Mouse (Mus musculus): ENCODE measurements around the gene Acap2. TPM values are rescaled to one million over a fixed set of nuclear protein-coding genes. Genes with fewer than 3 reads are reported as not detected.

Gene Acap2
- total RNA-seq, 2 experiments from 2014 or later: 9.0 to 10.0 TPM

DNA sequence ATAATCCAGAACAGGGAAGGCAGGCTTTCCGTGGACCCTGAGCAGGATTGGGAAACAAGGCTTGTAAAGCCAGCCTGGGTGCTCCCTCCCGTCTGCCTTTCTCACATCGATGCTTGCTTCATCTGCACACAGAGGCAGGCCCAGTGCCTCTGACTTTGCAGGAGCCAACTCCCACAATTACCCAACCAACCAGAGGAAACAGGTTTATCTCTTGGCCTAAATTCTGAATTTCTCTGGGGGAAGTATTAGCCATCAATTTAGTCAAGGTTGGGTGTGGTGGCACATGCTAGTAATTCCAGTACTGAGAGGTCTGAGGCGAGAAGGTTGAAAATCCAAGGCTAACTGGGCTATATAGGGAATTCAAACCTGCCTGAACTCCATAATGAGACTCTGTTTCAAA, 9.4 kb upstream of the Acap2 start:
- DNase-seq: no peak
- intact Hi-C loops (cut with DNase I): no loop called here

DNA sequence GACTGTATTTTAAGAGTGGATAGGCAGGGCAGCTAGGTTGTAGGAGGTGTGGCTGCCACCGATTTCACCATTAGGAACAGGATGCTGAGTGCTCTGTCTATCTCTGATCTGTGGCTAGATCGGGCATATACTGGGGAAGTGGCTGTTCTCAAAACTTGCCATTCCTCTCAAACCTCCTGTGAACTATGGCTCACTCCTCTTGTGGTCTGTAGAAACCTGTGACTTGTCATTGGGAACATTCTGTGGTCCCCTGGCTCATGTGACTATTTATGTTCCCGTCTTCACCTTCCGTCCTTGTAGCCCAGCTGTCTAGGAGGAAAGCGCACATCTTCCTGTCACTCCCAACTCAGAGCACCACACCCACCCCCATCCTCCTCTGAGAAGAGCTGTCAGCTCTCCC, 8.9 kb upstream of the Acap2 start:
- no peak for DNase-seq
- intact Hi-C loops (cut with DNase I): no loop called here

DNA sequence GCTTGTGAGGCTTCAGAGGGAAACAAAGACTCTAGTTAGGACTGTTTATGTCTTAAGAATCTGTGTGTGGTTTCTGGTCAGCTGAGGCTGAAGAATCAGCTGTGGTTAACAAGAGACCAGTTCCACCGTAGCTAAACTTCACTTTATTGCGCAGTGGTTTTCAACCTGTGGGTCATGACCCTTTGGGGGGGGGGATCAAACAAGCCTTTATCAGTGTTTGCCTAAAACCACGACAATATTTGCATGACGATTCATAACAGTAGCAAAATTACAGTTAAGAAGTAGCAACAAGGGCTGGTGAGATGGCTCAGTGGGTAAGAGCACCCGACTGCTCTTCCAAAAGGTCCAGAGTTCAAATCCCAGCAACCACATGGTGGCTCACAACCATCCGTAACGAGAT, 4.7 kb upstream of the Acap2 start:
- no peak for DNase-seq
- intact Hi-C loops (cut with DNase I): no loop called here

DNA sequence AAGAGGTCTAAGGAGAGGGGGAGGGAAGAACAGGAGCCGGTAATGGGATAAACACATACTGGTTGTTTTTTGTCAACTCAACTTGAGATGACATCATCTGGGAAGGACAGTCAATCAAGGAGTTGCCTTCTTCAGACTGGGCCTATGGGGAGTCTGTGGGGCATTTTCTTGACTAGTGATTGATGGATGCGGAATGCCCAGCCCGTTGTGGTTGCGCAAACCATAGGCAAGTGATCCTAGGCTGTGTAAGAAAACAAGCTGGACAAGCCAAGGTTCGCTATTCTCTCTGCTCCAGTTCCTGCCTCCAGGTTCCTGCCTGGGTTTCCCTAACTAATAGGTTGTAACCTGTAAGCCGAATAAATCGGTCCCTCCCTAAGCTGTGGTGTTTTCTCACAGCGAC, 4.1 kb upstream of the Acap2 start:
- intact Hi-C loops (cut with DNase I): no loop called here
- no peak for DNase-seq

DNA sequence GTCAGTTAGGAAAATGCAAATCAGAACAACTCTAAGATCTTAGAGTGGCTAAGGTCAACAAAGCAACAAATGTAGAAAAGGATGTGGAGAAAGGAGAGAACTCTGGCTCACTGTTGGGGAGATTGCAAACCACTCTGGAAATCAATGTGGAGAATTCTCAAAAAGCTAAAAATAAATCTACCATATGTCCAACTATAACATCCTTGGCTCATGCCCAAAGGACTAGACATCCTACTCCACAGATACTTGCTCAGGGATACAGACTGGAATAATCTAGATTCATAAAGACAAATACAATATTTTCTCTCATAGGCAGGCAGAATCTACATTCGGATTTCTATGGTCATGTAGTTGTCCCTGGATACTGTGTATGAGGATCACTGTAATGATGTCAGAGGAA, 3.2 kb upstream of the Acap2 start:
- intact Hi-C loops (cut with DNase I): loop anchor here (5.0 kb wide), 1 partner anchor 148 kb away; no protein-coding TSS in a partner anchor
- DNase-seq: no peak

DNA sequence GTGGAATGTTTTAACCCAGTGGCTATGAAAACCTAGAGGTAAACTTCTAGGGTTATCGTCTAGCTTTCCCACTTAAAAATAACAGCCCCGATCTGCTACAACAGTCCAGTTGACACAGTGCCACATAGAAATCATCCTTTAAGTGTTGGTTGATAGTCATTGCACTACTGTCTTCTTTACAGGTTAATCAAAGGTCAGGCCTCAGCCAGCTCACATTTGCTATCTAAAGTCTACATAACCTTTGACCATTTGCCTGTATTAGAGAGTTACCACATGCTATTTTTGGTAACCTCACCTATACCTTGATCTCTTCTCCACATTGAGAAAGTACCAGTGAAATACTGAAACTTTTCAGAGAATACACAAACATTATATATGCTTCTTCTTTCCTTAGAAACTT, 659 bp upstream of the Acap2 start:
- DNase-seq: no peak
- intact Hi-C loops (cut with DNase I): loop anchor here (5.0 kb wide), 1 partner anchor 151 kb away; no protein-coding TSS in a partner anchor

DNA sequence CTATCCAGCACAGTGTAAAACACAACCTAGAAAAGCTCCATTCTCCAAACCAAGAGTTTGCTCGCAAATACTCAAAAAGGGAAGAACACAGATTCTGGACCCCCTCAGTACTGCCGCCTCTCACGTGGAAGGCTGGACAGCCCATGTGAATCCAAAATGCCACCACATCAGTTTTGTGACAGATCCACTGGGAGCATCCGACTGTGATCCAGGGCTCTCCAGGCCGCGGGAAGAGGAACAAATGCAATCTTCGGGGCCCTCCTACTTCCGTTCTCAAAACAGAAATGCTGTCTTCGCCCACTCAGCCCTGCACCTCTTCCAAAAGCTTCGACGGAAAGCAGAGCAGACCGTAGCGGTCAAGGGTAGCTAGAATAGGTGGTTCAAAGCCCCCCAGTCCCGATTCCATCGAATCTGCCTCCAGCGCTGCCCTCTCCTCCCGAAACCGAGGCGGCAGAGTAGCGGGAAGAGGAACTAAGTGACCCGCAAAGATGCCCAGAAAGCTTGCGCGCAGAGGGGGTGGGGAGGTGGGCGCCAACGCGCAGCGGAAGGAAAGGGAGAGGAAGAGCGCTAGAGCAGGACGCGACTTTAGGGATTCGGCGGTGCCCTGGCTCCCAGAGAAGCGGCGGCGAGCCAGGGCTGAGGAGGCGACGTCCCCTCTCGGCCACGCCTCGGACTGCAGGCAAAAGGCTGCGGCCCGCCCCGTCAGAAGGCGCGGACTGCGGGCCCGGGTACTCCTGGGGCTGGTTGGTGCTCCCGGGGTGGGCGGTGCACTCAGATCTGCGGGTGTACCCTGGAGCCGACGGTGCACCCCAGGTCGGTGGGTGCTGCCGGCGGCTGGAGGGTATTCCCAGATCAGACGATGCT, 887 bp downstream of the Acap2 start:
- DNase-seq: peak; percentile 55 to 56
- intact Hi-C loops (cut with DNase I): loop anchor here (5.0 kb wide), 1 partner anchor 152 kb away; no protein-coding TSS in a partner anchor

DNA sequence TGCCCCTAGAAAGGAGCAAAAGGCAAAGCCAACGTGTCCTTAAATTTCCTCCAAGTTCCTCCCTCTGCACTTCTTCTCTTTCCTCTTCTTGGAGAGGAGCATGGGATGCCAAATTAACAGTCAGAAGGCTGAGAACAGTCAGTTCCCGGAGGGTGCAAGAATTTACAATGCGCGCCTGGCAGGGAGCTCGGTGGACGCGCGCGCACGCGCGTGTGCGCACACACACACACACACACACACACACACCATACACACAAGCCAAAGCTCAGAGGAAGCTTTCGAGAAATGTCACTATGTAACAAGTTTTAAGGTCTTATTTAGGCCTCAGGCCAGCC, 1.5 kb downstream of the Acap2 start:
- intact Hi-C loops (cut with DNase I): no loop called here
- peak; percentile 23 to 40 for DNase-seq

DNA sequence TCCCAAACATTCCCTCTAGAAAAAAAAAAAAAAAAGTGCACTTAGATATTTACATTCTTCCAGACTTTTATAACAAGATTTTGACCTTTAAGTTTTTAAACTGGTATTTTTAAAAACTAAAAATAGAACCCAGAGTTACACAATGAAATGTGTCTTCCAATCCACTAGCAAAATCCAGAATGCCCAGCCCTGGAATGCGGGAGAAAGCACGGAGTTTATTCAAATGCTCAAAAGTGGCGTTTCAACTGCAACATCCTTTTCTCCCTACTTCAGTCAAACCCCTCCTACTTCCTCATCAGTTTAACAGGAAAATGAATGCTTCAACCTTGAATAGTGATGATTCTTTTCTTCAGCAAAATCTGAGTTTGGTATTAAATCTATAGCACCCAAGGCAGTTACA, 4.1 kb downstream of the Acap2 start:
- no peak for DNase-seq
- intact Hi-C loops (cut with DNase I): no loop called here

DNA sequence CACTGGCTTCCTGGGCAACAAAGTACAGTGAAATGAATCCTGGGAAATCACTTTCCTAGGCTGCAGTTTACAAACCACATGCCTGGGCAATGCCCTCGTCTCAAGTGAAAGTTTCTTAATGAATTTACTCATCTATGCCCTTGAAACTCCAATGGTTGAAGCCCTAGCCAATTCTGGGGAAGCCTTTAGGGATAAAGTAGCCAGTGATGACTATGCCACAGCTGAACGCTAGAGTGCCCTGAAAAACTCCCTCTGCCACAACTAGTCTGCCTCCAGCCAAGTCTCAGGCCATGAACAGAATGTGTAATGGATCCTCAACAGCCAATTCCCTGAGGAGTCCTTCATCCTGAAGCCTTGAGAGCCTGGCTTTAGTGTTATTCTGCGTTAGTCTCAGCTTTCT, 8.5 kb downstream of the Acap2 start:
- DNase-seq: no peak
- intact Hi-C loops (cut with DNase I): no loop called here

DNA sequence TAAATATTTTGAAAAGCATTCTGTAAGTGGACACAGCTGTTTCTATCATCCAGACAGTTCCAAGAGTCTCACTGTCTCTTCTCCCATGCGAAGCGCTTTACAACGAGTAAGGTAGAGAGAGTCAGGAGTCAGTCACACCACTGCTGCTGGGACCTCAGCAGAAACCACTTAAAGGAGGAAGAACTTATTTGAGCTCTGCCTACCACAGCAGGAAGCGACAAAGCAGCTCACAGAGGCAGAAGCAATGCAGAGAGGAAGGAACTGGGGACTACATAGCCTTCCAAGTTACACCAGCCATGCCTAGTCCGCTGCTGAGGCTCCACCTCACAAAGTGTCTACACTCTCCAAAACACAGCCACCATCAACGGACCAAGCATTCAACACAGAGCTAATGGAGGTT, 9.2 kb downstream of the Acap2 start:
- intact Hi-C loops (cut with DNase I): no loop called here
- no peak for DNase-seq

DNA sequence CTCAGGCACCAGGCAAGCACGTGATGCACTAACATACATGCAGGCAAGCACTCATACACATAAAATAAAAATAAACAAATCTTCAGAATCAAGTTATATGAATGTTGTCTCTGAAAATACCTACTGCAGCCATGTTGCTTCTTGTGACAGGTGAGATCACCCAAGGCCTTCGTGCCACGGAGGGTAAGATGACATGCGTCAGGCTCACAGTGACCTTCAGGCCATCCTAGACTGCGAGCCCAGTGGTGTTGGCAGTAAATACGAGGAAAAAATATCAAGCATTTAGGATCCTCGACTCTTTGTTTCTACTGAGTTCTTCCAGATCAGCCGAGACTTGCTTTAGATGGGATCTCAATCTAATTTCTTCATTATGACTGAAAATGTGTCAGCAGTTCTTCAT, 10.6 kb downstream of the Acap2 start:
- intact Hi-C loops (cut with DNase I): no loop called here
- no peak for DNase-seq

DNA sequence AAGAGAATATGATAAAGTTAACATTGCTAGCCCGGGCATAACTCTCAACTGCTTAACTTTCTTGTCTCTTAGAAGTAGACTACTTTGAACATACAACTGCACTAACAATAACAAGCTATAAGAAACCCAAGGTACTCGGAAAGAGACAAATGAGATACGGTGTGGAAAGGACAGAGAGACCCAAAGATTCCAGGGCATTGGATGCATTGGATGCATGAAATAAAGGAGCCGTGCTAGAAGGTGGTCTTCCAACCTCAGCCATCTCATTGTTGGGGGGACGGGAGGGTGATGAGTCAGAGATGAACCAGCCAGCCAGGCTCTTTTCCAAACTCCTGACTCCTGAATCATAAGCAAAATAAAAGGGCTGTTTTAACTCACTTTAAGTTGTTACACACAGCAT, 11.8 kb downstream of the Acap2 start:
- DNase-seq: no peak
- intact Hi-C loops (cut with DNase I): no loop called here

DNA sequence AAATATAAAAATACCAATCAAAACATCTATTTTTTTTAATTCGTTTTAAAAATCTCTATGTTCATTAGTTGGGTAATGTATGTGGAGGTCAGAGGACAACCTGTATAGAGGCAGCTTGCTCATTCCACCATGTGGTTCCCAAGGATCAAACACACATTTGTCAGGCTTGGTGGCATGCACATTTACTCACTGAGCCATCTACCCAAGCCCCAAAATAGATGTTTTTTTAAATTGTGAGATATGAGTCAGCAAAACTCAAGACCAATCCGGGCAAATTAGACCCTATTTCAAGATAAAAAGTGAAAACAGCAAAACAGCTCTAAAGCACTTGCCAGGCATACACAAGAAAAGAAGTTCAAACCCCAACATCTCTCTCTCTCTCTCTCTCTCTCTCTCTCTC, 12.2 kb downstream of the Acap2 start:
- intact Hi-C loops (cut with DNase I): no loop called here
- no peak for DNase-seq

DNA sequence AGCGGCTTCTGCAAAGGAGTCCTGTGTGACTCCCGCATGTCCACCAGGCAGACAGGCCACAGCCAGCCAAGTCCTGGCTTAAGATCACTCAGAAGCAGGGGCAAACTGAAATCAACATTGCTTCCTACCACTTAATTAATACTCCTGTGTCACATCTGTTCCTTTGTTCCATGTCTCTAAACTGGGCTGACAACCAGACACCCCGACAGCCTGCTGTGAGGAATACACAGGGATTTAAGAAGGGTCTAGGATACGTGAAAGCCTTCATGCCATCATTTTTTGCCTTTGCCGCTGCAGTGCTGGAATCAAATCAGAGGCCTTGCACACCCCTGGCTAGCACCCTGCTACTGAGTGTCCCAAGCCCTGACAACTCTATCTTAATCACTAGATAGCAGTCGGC, 12.8 kb downstream of the Acap2 start:
- no peak for DNase-seq
- intact Hi-C loops (cut with DNase I): no loop called here

DNA sequence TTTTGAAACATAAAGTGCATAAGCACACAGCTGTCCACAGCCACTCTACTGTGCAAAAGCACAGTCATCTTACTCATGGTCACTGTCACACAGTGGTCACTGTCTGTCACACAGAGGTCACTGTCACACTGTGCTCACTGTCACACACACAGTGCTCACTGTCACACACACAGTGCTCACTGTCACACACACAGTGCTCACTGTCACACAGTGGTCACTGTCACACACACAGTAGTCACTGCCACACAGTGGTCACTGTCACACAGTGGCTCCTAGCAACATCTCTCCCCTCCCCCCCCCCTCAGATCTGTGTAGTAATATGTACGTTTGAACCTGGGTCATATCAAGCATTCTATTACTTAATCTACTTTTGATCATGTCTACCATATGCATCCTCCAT, 13.9 kb downstream of the Acap2 start:
- intact Hi-C loops (cut with DNase I): no loop called here
- no peak for DNase-seq

DNA sequence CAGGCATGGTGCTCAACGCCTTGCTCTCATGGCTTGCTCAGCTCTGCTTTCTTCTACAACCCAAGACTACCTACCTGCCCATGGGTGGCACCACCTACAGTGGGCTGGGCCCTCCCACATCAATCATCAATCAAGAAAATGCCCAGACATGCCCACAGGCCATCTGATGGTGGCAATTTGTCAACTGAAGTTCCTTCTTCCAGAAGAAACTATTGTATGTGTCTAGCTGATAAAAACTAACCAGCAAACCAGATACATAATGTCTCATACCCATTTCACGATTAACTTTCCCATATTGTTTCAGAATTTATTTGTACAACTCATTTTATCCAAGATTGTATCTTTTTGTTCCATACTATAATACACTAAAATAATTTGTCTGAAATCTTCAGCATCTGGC, 15.3 kb downstream of the Acap2 start:
- intact Hi-C loops (cut with DNase I): no loop called here
- DNase-seq: no peak

DNA sequence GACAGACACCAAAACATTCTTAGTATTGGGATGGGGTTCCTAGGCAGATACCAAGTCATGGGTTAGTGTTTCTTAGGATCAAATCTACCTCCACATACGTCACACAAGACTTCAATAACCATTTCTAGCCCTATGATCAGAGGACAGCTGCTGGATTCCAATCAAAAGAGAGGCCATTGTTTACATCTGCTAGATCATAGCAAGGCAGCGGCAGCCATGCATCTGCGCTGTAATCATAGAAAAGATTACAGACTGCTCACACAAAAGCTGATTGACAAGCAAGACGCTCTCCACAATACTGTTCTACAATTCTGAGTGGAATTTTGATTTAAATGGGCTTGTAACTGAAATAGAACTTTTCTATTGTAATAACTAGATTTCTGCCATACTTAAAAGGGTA, 16.3 kb downstream of the Acap2 start:
- DNase-seq: no peak
- intact Hi-C loops (cut with DNase I): no loop called here

DNA sequence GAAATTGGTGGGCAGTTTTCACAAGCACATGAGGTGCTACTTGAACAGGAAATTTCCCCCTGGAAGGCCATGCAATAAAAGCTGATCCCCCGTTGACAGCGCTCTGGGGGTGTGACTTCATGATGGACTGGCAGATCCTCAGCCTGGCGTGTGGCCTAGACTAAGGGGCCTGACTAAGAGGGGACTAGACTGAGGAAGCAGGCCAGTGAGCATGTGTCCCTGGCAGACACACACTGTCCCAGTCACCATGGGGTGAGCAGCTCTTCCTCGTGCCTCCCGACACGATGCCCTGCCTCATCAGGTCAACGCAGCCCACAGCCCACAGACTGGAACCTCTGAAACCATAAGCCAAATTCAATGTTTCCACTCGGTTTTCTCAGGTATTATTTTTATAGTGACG, 18.5 kb downstream of the Acap2 start:
- DNase-seq: no peak
- intact Hi-C loops (cut with DNase I): no loop called here

DNA sequence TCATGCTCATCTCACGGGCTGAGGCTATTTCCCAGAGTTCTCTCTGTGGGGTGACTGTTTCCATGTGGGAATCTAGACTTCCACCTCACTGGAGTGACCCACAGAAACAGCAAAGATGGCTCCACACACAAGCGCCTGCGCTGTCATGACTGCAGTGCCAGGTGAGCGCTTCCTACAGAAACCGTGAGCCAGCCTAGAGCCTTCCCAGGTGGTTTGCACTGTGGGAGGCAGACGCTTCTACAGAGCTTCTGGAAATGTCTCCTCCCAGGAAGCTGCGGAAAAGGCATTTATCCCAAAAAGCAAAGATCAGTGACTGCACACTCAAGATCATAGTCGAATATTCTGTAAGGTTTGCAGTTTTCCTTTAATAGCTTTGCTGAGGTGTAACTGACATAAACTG, 20.2 kb downstream of the Acap2 start:
- intact Hi-C loops (cut with DNase I): no loop called here
- no peak for DNase-seq

DNA sequence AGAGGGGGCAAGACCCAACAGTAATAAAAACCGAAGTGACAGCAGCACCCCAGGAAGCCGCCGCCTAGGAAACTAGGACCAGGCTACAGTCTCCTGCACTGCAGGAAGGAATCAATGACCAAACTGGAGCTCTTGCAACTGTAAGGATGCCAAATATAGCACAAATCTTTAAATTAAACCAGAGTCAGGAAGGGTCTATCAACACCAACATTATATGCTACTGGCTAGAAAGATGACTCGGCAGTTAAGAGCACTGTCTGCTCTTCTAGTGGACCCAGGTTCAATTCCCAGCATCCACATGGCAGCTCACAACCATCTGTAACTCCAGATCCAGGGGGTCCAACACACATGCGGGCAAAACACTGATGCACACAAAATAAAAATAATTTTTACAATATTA, 21.7 kb downstream of the Acap2 start:
- no peak for DNase-seq
- intact Hi-C loops (cut with DNase I): no loop called here

DNA sequence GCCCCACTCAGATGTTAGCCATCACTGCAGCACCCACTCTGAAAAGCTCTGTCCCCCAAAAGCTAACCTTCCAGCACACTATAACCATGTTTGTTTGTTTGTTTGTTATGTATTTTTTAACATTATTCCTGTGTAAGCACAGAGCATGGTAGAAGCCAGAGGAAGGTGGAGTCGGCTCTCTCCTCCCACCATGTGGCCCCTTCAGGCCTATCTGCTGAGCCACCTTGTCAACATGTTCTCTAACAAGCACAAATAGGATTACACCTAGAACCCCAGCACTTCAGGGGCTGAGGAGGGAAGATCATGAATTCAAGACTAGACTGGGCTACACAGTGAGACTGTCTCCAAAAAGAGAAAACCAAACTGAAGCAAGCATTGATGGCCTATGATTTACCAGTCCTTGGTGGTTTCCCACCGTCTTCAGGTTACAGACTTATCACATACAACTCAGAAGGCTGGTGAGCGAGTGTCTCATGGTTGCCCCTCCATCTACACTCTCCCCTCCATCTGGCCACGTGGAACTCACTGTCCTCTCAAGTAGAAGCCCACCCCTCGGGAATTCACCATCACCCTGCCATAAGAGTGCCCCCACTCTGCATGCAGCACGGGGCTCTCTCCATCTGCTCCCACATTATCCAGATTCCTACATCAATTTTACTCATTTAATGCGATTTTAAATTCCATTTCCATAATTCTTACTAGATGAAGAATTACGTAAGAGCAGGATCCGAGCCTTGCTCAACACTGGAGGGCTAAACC, 26.0 kb downstream of the Acap2 start:
- DNase-seq: no peak
- intact Hi-C loops (cut with DNase I): loop anchor here (5.0 kb wide), 1 partner anchor 38 kb away; no protein-coding TSS in a partner anchor
